Mouse (Mus musculus) urinary bladder, postnatal 0 days (tissue): ENCODE results near the gene Hck. TPM values are rescaled to one million over a fixed set of nuclear protein-coding genes. Genes with fewer than 3 reads are reported as not detected.

Source experiments
- polyA plus RNA-seq: library from polyadenylated mRNA; unstranded; fragments of >200 nt; fragmentation: Nextera tagmentation; extraction: Ambion mirVana; gene quantifications from 2 replicates; pipeline ENCODE4 v1.2.1, GENCODE M21; 2015

Gene Hck
- 5.2 and 8.6 TPM in 2 replicates for polyA plus RNA-seq

DNA sequence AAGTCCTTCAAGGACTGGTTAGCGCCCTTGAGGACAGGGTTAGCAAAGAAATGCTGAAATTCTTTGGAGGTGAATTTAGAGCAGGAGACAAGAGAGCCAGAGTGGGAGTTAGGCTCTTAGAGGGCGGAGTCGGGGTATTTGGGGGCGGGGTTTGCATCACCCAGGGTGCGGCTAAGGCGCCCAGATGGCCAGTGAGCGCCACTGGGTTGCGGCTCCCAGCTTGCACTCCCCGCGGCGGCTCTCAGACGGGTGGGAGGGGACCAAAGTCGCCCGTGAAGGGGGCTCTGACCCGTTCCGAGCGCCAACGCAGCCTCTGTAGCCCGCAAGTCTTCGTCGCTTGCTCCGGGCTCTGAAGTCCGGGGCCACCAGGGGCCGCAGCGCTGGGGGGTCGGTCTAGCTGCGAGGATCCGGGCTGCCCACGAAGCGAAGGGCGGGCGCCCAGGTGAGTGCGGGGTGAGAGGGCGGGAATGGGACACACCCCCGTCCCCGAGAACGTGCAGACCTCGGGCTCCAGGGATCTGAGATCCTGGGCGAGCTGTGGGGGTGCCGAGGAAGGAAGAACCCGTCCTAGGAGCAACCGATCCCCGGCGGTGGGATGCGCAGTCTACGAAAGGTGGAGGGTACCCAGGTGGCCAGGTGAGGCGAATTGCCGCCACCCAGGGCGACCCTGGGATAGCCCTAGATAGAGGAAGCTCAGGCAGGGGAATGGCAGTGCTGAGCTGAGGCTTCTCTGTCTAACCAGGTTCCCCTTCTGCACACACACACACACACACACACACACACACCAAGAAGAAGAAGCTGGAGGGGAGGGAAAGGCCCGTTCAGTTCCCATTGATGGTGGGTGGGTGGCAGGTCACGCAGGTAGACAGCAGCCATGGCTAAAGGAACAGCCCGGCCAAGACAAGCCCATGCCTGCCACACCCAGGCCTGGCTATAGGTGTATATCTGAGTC, at the start of gene Hck:
Gene Hck (plus strand): TSS at position 156 of the 952 bp plus-strand sequence.

DNA sequence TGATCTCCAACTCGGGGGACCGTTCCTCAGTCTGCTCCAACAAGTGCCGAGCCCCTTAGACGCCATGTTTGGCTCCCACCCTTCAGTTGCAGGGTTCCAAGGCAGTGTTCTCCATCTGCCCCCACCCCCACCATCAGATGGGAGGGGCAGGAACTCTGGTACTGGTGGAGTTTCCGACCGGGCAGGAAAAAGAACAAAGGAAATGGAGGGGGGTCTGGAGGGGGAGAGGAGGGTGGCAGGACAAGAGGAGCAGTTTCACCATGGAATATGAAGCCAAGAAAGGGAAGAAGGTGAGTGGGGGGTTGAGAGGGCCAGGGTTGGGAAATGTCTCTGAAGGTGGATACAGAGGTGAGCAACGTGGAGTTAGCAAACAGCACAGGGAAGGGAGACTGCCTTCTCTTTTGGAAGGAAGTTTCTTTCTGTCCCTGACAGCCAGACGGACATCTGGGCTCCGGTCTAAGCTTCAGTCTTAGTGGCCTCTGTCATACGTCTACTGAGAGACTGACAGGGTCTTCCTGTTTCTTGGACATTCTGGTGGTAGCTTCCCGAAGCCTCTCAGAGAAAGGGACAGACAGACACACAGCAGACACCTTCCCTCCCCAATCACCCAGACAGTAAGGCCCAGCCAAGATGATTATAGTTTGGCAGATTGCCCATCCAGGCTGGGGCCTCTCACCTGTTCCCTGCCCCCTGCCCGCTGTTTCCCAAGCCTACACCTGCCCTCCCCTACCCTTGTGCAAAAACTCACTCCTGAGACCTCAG, 42.3 kb upstream of the Hck start, which contains the start of gene Ccm2l:
Gene Ccm2l (plus strand): TSS at position 209 of the 762 bp plus-strand sequence.

DNA sequence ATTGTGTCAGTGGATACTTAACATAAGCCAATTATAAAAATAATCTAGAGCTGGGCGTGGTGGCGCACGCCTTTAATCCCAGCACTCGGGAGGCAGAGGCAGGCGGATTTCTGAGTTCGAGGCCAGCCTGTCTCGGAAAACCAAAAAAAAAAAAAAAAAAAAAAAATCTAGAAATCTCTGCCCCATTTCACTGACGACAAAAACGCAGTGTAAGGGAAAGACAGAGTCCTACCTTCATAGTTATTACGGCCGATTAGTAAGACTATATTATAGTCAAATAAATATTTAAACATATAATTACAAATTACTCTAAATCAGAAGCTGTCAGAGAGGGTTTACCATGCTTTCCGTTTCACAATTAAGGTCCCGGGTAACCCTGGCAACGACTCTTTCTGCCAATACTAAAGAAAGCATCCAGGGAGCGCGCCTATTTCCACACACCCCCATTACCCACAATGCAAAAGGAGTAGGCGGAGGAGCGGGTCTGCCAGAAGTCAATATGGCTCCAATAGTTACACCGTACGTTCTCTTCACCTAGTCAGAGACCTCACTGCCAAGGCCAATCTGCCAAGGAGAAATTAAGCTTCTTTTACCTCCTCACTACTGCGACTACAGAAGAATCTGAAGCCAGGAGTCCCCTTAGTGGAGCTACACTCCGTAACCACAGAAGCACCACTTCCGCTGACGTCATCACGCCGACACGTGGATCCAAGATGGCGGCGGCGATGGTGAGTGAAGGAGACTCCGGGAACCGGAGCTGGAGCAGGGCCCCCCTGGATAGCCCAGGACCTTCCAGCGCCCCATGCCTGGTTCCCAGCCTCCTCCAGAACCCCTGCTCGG, 52.8 kb downstream of the Hck start, which contains the start of gene Tm9sf4:
Gene Tm9sf4 (plus strand): TSS at position 460 of the 840 bp plus-strand sequence.

Other genes starting within 250 kb of the Hck start
- gene Mylk2, start 197.1 kb upstream of the Hck start, polyA plus RNA-seq: 0.08 and 0.16 TPM in 2 replicates
- 36.9 and 38.5 TPM in 2 replicates for gene Foxs1, start 175.3 kb upstream of the Hck start, polyA plus RNA-seq
- 0.10 and 0.24 TPM in 2 replicates for gene Dusp15, start 156.8 kb upstream of the Hck start, polyA plus RNA-seq
- not detected in 2 replicates for gene Ttll9, start 146.0 kb upstream of the Hck start, polyA plus RNA-seq
- 94.7 and 101 TPM in 2 replicates for gene Pdrg1, start 93.0 kb upstream of the Hck start, polyA plus RNA-seq
- not detected in 2 replicates for gene Xkr7, start 76.6 kb upstream of the Hck start, polyA plus RNA-seq
- gene Ccm2l, start 42.5 kb upstream of the Hck start, polyA plus RNA-seq: 0.62 and 0.63 TPM in 2 replicates
- gene Tm9sf4, start 52.8 kb downstream of the Hck start, polyA plus RNA-seq: 41.6 and 42.8 TPM in 2 replicates
- gene Tspyl3, start 117.0 kb downstream of the Hck start, polyA plus RNA-seq: 3.3 and 3.4 TPM in 2 replicates
- gene Plagl2, start 133.0 kb downstream of the Hck start, polyA plus RNA-seq: 4.6 and 5.4 TPM in 2 replicates
- 3.5 and 3.8 TPM in 2 replicates for gene Pofut1, start 133.1 kb downstream of the Hck start, polyA plus RNA-seq
- gene Kif3b, start 182.9 kb downstream of the Hck start, polyA plus RNA-seq: 3.7 and 3.8 TPM in 2 replicates
- 6.6 and 6.9 TPM in 2 replicates for gene Asxl1, start 237.4 kb downstream of the Hck start, polyA plus RNA-seq